Mouse (Mus musculus) frontal cortex, adult 2 months (tissue): ENCODE results near the gene Loxl3. TPM values are rescaled to one million over a fixed set of nuclear protein-coding genes. Genes with fewer than 3 reads are reported as not detected.

Source experiments
- DNase-seq, 2 experiments: peaks; one replicate each; pipeline ENCODE4 v3.0.0; 2022; ENCODE audit warnings: low spot score in 1 of 2; ENCODE audit errors: extremely low spot score in 1 of 2
- polyA plus RNA-seq: library from polyadenylated mRNA; depleted of rRNA; stranded (reverse); fragments of >200 nt; gene quantifications from 2 replicates; pipeline ENCODE4 v1.2.3, GENCODE M21; 2012; rRNA removed

The Loxl3 gene
- 6.4 and 6.6 TPM in 2 replicates for polyA plus RNA-seq

GRCm38 (mm10) chr6:83033249-83034185 is at the start of gene Loxl3, which contains the start of gene Dok1:
Loxl3 (plus strand) TSS chr6:83034173.
Dok1 (minus strand) TSS chr6:83033471.
- no peak for DNase-seq

DNA sequence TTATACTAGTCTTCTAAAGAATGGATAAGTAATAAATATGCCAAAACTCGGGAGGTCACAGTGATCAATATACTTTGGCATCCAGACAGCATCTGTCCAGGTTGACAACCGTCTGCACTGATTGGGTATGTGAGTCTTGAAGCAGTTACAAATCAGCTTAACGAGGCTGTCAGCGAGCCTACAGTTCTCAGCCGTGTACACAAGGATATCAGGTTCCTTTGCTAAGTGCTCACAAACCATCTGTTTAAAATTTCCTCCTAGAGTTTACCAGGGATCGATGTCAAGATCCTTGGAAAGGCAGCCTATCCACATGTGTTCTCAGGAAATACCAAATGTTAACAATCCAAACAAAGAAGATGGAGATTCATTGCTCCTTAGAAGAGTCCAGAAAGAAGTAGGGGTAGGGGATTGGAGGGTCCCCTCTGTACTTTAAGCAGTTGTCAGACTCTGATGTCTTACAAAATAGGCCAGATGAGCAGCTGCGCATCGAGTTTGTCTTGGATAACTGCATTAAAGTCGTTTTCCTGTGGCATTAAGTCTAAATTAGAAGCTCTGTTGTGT is 46.5 kb upstream of the Loxl3 start:
- DNase-seq: no peak

GRCm38 (mm10) chr6:82993696-82994095 is 40.3 kb upstream of the Loxl3 start:
- no peak for DNase-seq

DNA sequence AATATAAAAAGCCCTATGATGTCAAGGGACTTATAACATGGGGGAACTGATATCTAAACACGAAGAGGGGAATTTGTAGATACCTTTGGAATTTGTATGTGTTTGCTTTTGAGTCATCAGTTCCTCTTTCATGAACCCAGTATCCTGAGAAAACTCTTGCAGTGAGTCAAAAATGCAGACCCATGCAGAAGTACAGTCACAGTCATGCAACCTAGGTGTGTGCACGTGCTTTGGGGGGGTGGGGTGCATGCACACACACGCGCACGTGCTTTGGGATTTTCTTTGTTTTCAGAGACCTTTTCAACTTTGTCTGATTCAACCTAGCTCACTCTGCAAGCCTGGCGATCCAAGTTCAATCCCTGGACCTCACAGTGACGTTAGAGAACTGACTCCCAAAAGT is 39.6 kb upstream of the Loxl3 start:
- no peak for DNase-seq

DNA sequence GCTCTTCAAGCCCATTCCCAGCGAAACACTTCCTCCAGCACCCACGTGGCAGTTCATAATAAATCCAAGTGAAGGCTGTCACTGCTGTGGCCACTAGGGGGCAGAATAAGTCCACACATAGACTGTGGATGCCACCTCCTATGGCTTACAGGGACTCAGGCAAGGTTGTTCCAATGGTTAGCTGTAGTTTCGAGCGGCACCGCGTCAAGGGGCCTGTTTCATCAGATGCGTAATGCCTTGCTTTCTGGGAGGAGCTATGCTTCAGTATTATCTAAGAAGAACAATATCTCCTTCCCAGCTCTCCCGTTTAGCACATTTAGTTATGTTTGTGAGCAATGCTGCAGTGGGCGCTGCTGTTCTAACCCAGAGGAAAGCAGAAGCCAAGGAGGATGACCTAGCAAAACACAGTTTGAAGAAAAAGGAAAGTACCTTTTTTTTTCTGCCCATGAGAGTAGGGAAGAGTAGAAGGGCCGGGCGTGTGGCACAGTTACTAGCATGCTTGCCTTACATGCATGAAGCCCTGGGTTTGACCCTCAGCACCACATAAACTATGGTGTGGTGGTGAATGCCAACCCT is 37.1 kb upstream of the Loxl3 start:
- peak; percentile 95 to 98 for DNase-seq

- DNase-seq: peak; percentile 9 to 16
These were observed 36.4 kb upstream of the Loxl3 start for GRCm38 (mm10) chr6:82997511-82998102.

- DNase-seq: no peak
These were observed 35.6 kb upstream of the Loxl3 start for GRCm38 (mm10) chr6:82998326-82998725.

- no peak for DNase-seq
These were observed 34.0 kb upstream of the Loxl3 start for GRCm38 (mm10) chr6:82999986-83000385.

DNA sequence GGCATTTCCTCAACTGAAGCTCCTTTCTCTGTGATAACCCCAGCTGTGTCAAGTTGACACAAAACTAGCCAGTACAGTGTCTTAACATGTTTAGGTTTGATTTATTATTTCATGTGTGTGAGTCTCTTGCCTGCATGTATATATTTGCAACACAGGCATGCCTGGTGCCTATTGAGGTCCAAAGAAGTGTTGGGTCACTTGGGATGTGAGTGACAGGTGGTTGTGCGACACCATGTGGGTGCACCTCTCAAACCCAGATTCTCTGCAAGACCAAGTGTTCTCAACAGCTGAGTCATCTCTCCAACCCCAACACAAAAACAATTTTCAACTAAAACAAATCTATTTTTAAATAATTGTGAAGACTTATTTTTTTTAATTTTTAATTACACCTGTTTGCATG is 30.9 kb upstream of the Loxl3 start:
- DNase-seq: no peak

- DNase-seq: no peak
These were observed 30.1 kb upstream of the Loxl3 start for GRCm38 (mm10) chr6:83003850-83004249.

DNA sequence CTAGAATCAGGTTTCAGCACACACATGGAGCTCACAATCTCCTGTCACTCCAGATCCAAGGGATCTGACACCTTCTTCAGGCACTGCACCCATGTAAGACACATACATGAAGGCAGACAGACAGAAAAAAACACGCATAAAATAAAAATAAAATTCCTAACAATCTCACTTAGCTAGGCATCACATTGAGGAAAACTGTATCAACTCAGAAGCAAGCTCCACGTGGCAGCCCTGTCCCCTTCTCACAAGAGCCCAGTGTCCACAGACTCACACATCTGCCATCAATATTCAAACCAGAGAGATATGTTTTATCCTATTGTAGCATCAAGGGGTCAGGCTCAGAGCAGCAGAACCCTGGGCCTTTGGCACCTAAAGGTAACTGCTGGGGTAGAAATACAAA is 29.7 kb upstream of the Loxl3 start:
- no peak for DNase-seq

DNA sequence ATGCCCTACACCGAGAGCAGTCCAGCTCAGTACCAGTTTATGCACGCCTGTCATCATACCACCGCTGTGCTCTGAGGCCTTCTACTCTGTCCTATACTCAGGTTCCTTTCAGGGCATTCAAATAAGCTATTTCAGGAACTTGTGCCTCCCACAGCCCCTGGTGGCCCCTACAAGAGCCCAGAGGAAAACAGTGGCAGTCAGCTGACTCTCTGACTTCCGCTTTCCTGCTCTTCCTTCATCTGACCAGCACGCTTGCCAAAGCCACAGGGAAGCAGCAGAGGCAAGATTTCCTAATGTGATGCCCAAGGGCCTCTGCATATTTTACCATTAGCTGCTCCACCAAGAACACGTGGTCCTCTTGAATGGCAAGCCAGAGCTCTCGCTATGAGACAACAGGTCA is 29.1 kb upstream of the Loxl3 start:
- DNase-seq: no peak

- DNase-seq: no peak
These were observed 28.4 kb upstream of the Loxl3 start for GRCm38 (mm10) chr6:83005444-83006011.

- no peak for DNase-seq
These were observed 27.9 kb upstream of the Loxl3 start for GRCm38 (mm10) chr6:83006114-83006513.

- DNase-seq: no peak
These were observed 25.3 kb upstream of the Loxl3 start for GRCm38 (mm10) chr6:83008659-83009058.

DNA sequence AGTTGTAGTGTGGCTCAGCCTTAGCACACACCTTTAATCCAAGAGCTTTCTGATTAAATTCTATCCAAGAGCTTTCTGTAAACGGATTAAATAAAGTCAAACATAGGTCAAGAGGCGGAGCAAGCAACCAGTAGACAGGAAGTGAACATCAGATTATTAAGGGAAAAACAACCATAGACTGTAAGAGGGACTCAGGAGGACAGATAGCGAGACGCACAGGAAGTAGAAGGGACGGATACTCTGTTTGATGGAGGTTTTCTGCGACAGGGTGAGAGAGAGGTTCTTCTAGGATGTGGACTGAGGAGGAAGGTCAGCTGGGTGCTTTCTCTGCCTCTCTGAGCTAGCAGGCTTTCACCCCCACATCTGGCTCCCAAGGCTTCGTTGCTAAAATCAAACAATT is 24.0 kb upstream of the Loxl3 start:
- DNase-seq: no peak

- no peak for DNase-seq
These were observed 22.7 kb upstream of the Loxl3 start for GRCm38 (mm10) chr6:83011255-83011654.

- DNase-seq: no peak
These were observed 22.2 kb upstream of the Loxl3 start for GRCm38 (mm10) chr6:83011756-83012155.

GRCm38 (mm10) chr6:83013444-83013843 is 20.5 kb upstream of the Loxl3 start:
- no peak for DNase-seq

GRCm38 (mm10) chr6:83014482-83015466 is 19.2 kb upstream of the Loxl3 start:
- no peak for DNase-seq
